Mouse (Mus musculus) hematopoietic stem cell, adult 5-6 weeks (primary cell): ENCODE measurements around the gene Psmb3. TPM values are rescaled to one million over a fixed set of nuclear protein-coding genes. Genes with fewer than 3 reads are reported as not detected.

ENCODE experiments used
- ATAC-seq, 2 experiments: fragments of 125-278 bp in 1 of 2; replicated peaks in 1 of 2; 2 replicates each; pipeline ENCODE4 v1.8.0; 2016 to 2017; ENCODE audit warnings: inconsistent platforms in 2 of 2, mild to moderate bottlenecking in 2 of 2, moderate number of reproducible peaks in 2 of 2, low read depth in 1 of 2, moderate TSS enrichment in 1 of 2; ENCODE audit not compliant: low FRiP score in 2 of 2, poor library complexity in 2 of 2, severe bottlenecking in 2 of 2, insufficient read depth in 1 of 2, low TSS enrichment in 1 of 2
- total RNA-seq: library from RNA; stranded (forward); fragments of 172-1452, 232-1000 nt; gene quantifications from 2 replicates; pipeline ENCODE4 v1.2.3, GENCODE M21; 2017

The Psmb3 gene
- total RNA-seq, 1 experiment from 2014 or later = 93.0 TPM

GRCm38 (mm10) chr11:97685613-97686321 lies 17.4 kb upstream of the Psmb3 start, which contains the start of gene Cisd3:
TSS of gene Cisd3 (plus strand) at chr11:97685826.
- peak; percentile 80 to 81 for ATAC-seq

- ATAC-seq = no peak
Observed at GRCm38 (mm10) chr11:97686322-97686908, 16.8 kb upstream of the Psmb3 start.

- no peak for ATAC-seq
Observed at GRCm38 (mm10) chr11:97687061-97687460, 16.1 kb upstream of the Psmb3 start.

- no peak for ATAC-seq
Observed at GRCm38 (mm10) chr11:97689861-97690260, 13.3 kb upstream of the Psmb3 start.

GRCm38 (mm10) chr11:97694435-97694834 lies 8.8 kb upstream of the Psmb3 start:
- ATAC-seq = no peak

- ATAC-seq = no peak
Observed at GRCm38 (mm10) chr11:97694921-97695711, 8.1 kb upstream of the Psmb3 start.

- ATAC-seq = no peak
Observed at GRCm38 (mm10) chr11:97695712-97696401, 7.3 kb upstream of the Psmb3 start.

GRCm38 (mm10) chr11:97696669-97697068 lies 6.5 kb upstream of the Psmb3 start:
- no peak for ATAC-seq

- no peak for ATAC-seq
Observed at GRCm38 (mm10) chr11:97697199-97697890, 5.9 kb upstream of the Psmb3 start.

GRCm38 (mm10) chr11:97697891-97698529 lies 5.2 kb upstream of the Psmb3 start:
- ATAC-seq = no peak

GRCm38 (mm10) chr11:97698741-97699611 lies 4.2 kb upstream of the Psmb3 start:
- no peak for ATAC-seq

- no peak for ATAC-seq
Observed at GRCm38 (mm10) chr11:97699626-97700002, 3.6 kb upstream of the Psmb3 start.

- no peak for ATAC-seq
Observed at GRCm38 (mm10) chr11:97700003-97700745, 3.0 kb upstream of the Psmb3 start, which contains the start of gene Pcgf2. TSS of gene Pcgf2 (minus strand) at chr11:97700497.

GRCm38 (mm10) chr11:97700746-97701580 lies 2.2 kb upstream of the Psmb3 start:
- no peak for ATAC-seq
